Mouse (Mus musculus) liver, embryonic 12.5 days (tissue): Measurements from ENCODE around the gene Mtmr11. TPM values are rescaled to one million over a fixed set of nuclear protein-coding genes. Genes with fewer than 3 reads are reported as not detected.
A peak's percentile ranks its signal among the peaks of the same experiment; 100 is the strongest.
"Not testable (repeated sequence)": the region's sequence is repeated elsewhere in the genome, so short reads cannot be mapped to it uniquely, and the experiment has no call there.

Experiments used
- ATAC-seq: fragments of 200-750 bp; cut with Nextera tagmentation; 2 replicates; pipeline ENCODE4 v1.8.0; 2017; ENCODE audit warnings: moderate number of reproducible peaks, mild to moderate bottlenecking, moderate library complexity
- H3K27ac ChIP-seq: fragments of 300-500 bp; sonication (generic); 2 replicates; pipeline ENCODE4 v1.5.1; 2016; ENCODE audit warnings: mild to moderate bottlenecking
- H3K27me3 ChIP-seq: fragments of 300-500 bp; sonication (generic); replicated peaks from 2 replicates; pipeline ENCODE4 v1.6.1; 2016; ENCODE audit warnings: mild to moderate bottlenecking, moderate library complexity
- H3K36me3 ChIP-seq: fragments of 300-500 bp; sonication (generic); 2 replicates; pipeline ENCODE4 v1.6.1; 2016; ENCODE audit warnings: mild to moderate bottlenecking, moderate library complexity
- H3K4me1 ChIP-seq: fragments of 300-500 bp; sonication (generic); 2 replicates; pipeline ENCODE4 v1.6.1; 2016
- H3K4me2 ChIP-seq: fragments of 300-500 bp; sonication (generic); 2 replicates; pipeline ENCODE4 v1.6.1; 2016; ENCODE audit warnings: mild to moderate bottlenecking, moderate library complexity
- H3K4me3 ChIP-seq: fragments of 300-500 bp; sonication (generic); 2 replicates; pipeline ENCODE4 v1.5.1; 2016; ENCODE audit warnings: mild to moderate bottlenecking, moderate library complexity
- H3K9ac ChIP-seq: fragments of 300-500 bp; sonication (generic); 2 replicates; pipeline ENCODE4 v1.6.1; 2016; ENCODE audit warnings: mild to moderate bottlenecking, moderate library complexity
- H3K9me3 ChIP-seq: fragments of 300-500 bp; sonication (generic); replicated peaks from 2 replicates; pipeline ENCODE4 v1.6.1; 2016; ENCODE audit warnings: mild to moderate bottlenecking, moderate library complexity
- WGBS: fragments of 180-500 bp; shearing (Covaris S2); methylation state at CpG from one replicate; pipeline ENCODE4 v1.1.7; 2016; ENCODE audit not compliant: insufficient replicate concordance; 5-methylcytosine and 5-hydroxymethylcytosine counted together
- polyA plus RNA-seq: library from polyadenylated mRNA; unstranded; fragments of >200 nt; fragmentation: Nextera tagmentation; extraction: Ambion mirVana; gene quantifications from 2 replicates; pipeline ENCODE4 v1.2.1, GENCODE M21; 2016

The Mtmr11 gene
- polyA plus RNA-seq, 1 experiment from 2014 or later = 2.4 TPM

DNA sequence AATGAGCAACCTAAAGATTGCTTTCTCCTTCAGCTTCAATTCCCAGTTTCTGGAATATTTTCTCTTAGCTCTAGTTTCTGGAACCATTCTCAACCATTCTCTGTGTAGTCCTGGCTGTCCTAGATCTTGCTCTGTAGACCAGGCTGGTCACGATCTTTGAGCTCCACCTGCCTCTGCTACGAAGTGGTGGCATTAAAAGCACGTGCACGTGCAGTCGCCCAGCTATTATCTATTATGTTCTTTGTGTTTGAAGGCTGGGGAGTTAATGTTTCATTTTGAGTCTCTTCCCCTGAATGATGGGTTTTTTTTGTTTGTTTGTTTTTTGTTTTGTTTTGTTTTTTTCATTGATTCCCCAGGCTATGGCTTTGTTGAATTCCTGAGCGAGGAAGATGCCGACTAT, 11.4 kb downstream of the Mtmr11 start:
- peak overlapping the region; percentile 95 for H3K27ac ChIP-seq
- no peaks in the 10 kb centered on the region for H3K27me3 ChIP-seq
- H3K36me3 ChIP-seq = peaks cover 58% of the 10 kb centered on the region
- peak overlapping the region; percentile 93 for H3K9ac ChIP-seq
- peaks cover 44% of the 10 kb centered on the region for H3K4me1 ChIP-seq
- no peak for ATAC-seq
- peak overlapping the region; percentile 91 for H3K4me2 ChIP-seq
- H3K9me3 ChIP-seq = no peaks in the 10 kb centered on the region
- WGBS = 20% methylated on average over 7 of the region's 7 CpGs
- H3K4me3 ChIP-seq = peak overlapping the region; percentile 83

GRCm38 (mm10) chr3:96174042-96174441, 12.2 kb downstream of the Mtmr11 start:
- not testable (repeated sequence) for H3K9me3 ChIP-seq, H3K27me3 ChIP-seq, ATAC-seq
- Histone ChIP-seq H3K9ac (peak overlapping the region; percentile 93), H3K4me2 (peak overlapping the region; percentile 91), H3K4me1 (peaks cover 44% of the 10 kb centered on the region), H3K4me3 (peak overlapping the region; percentile 83), H3K27ac (0 out of 2 replicates have a peak overlapping the region, but pooled peaks have one; percentile 14), H3K36me3 (peaks cover 65% of the 10 kb centered on the region)
- 84% methylated on average over 4 of the region's 4 CpGs for WGBS

GRCm38 (mm10) chr3:96175251-96175650, 13.4 kb downstream of the Mtmr11 start:
- H3K9me3 ChIP-seq = no peaks in the 10 kb centered on the region
- ATAC-seq = no peak
- no peak overlapping the region for H3K27ac ChIP-seq
- 86% methylated on average over 6 of the region's 6 CpGs for WGBS
- no peak overlapping the region for H3K9ac ChIP-seq
- peaks cover 46% of the 10 kb centered on the region for H3K4me1 ChIP-seq
- no peak overlapping the region for H3K4me3 ChIP-seq
- peak overlapping the region; percentile 91; the same call in 1 of the 2 replicates for H3K4me2 ChIP-seq
- peaks cover 58% of the 10 kb centered on the region for H3K36me3 ChIP-seq
- H3K27me3 ChIP-seq = 0 out of 2 replicates have a peak, but pooled peaks cover under 1% of the 10 kb centered on the region

GRCm38 (mm10) chr3:96178427-96178826, 16.6 kb downstream of the Mtmr11 start:
- Histone ChIP-seq H3K9ac (no peak overlapping the region), H3K27ac (no peak overlapping the region), H3K27me3 (peaks cover 28% of the 10 kb centered on the region), H3K9me3 (no peaks in the 10 kb centered on the region), H3K4me3 (no peak overlapping the region), H3K4me2 (no peak overlapping the region), H3K4me1 (peaks cover 53% of the 10 kb centered on the region), H3K36me3 (peaks cover 53% of the 10 kb centered on the region)
- ATAC-seq = no peak
- 76% methylated on average over 4 of the region's 4 CpGs for WGBS

DNA sequence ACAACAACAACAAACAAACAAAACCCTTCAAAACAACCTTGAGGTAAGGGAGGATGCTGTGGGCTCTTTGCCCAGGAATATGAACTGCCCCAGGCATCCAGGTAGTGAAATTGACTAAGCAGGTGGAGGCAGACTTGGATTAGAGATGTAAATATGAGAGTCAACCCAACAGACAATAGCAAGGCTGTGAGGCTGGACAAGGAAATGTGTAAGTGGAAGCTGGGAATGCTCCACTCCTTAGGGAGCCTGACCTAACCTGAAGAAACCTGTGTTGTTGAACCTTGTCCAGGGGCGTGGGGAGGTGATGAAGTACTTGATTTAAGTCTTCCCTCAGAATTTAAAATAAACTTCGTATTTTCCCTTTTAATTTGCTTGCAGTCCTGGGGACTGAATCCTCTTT, 17.1 kb downstream of the Mtmr11 start:
- no peak for ATAC-seq
- peaks cover 28% of the 10 kb centered on the region for H3K27me3 ChIP-seq
- 72% methylated on average over 2 of the region's 2 CpGs for WGBS

GRCm38 (mm10) chr3:96179531-96179930, 17.7 kb downstream of the Mtmr11 start:
- no peak for ATAC-seq
- WGBS = 74% methylated on average over 4 of the region's 4 CpGs

More for the DNA sequence above, 17.1 kb downstream of the Mtmr11 start:
- Histone ChIP-seq H3K36me3 (peaks cover 48% of the 10 kb centered on the region), H3K4me1 (peaks cover 48% of the 10 kb centered on the region), H3K4me2 (no peak overlapping the region), H3K4me3 (no peak overlapping the region), H3K9me3 (no peaks in the 10 kb centered on the region), H3K9ac (no peak overlapping the region), H3K27ac (no peak overlapping the region)

DNA sequence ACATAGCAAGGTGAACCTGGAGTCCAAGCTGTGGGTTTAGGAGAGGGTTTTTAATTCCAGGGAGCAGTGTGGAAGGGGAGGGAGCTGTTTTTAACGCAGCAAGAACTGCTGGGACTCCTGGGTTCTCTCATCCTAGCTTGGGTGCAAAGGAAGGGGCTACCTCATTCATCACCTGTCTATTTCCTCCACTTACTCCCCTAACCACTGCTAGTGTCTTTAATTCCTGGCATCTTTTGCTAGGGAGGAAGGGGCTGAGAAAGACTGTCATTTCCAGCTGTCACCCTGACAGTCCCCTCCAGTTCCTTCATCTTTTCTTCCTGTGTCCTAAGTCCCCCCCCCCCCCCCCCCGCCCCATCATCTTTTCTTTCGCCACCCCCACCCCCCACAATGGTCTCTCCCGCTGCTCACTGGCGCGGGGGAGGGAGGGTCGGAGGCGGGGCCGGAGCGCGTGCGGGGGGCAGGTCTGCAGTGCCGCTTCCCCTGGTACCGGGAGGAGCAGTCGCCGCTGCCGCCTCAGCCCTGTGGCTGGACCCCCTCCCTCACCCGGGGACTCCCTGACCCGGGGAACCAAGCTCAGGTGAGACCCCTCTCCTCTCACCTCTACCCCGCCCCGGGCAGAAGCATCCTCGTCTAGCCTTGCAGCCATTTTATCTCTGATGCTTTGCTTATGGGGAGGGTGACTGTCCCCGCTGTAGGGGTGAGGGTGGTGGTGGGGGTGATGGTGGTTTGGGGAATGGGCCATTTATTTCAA, 19.1 kb downstream of the Mtmr11 start, which contains the start of gene Sv2a:
Gene Sv2a, plus strand, starts transcription at position 425 of the 751 bp plus-strand sequence.
- Histone ChIP-seq H3K27ac (no peak within 1 kb of the TSS), H3K4me3 (peak within 1 kb of the TSS; percentile 52), H3K4me1 (peaks cover 33% of the 10 kb centered on the region), H3K4me2 (peak within 1 kb of the TSS; percentile 76), H3K27me3 (peaks cover 40% of the 10 kb centered on the region), H3K9ac (peak within 1 kb of the TSS; percentile 61), H3K9me3 (no peaks in the 10 kb centered on the region), H3K36me3 (peaks cover 28% of the 10 kb centered on the region)
- WGBS = 3% methylated on average over 15 of the region's 23 CpGs
- no peak for ATAC-seq

More at GRCm38 (mm10) chr3:96179531-96179930, 17.7 kb downstream of the Mtmr11 start:
- Histone ChIP-seq H3K9me3 (no peaks in the 10 kb centered on the region), H3K27ac (no peak overlapping the region), H3K9ac (no peak overlapping the region), H3K36me3 (peaks cover 42% of the 10 kb centered on the region), H3K4me3 (no peak overlapping the region), H3K4me1 (peaks cover 42% of the 10 kb centered on the region), H3K4me2 (no peak overlapping the region), H3K27me3 (peaks cover 28% of the 10 kb centered on the region)

GRCm38 (mm10) chr3:96181510-96182381, 19.9 kb downstream of the Mtmr11 start:
- Histone ChIP-seq H3K9ac (peak overlapping the region; percentile 24; the same call in 1 of the 2 replicates), H3K4me2 (peak overlapping the region; percentile 76), H3K27me3 (peaks cover 40% of the 10 kb centered on the region), H3K27ac (no peak overlapping the region), H3K9me3 (no peaks in the 10 kb centered on the region), H3K4me1 (peaks cover 26% of the 10 kb centered on the region), H3K4me3 (0 out of 2 replicates have a peak overlapping the region, but pooled peaks have one; percentile 52), H3K36me3 (peaks cover 20% of the 10 kb centered on the region)
- no peak for ATAC-seq
- 46% methylated on average over 12 of the region's 12 CpGs for WGBS

- H3K9ac ChIP-seq = no peak overlapping the region
- H3K27ac ChIP-seq = no peak overlapping the region
- no peak for ATAC-seq
- peaks cover 26% of the 10 kb centered on the region for H3K4me1 ChIP-seq
- H3K4me2 ChIP-seq = 0 out of 2 replicates have a peak overlapping the region, but pooled peaks have one; percentile 76
- WGBS = 27% methylated on average over 4 of the region's 4 CpGs
- H3K36me3 ChIP-seq = peaks cover 15% of the 10 kb centered on the region
- H3K27me3 ChIP-seq = peaks cover 40% of the 10 kb centered on the region
- H3K9me3 ChIP-seq = no peaks in the 10 kb centered on the region
- no peak overlapping the region for H3K4me3 ChIP-seq
Observed at GRCm38 (mm10) chr3:96182382-96182776, 20.6 kb downstream of the Mtmr11 start.

DNA sequence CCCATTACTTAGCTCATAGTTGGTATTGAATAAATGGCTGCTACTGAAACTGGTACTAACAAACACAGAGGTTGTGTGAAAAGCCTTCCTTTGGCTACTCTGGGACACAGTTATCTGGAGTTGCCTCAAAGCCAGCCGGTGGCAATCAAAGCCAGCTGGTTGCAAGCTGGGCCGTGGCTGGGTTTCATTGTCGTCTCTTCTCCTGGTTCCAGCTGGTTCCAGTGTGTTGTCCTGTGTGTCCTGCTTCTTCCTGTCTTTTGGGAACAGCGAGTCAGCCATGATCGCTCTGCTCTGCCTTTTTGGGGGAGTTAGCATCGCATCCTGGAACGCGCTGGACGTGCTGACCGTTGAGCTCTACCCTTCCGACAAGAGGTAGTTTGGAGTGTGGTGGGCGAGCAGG, 31.2 kb downstream of the Mtmr11 start:
- Histone ChIP-seq H3K4me2 (no peak overlapping the region), H3K9me3 (0 out of 2 replicates have a peak, but pooled peaks cover 5% of the 10 kb centered on the region), H3K36me3 (peaks cover 6% of the 10 kb centered on the region; the same call in 1 of the 2 replicates), H3K4me3 (no peak overlapping the region), H3K4me1 (peaks cover 15% of the 10 kb centered on the region), H3K9ac (no peak overlapping the region), H3K27me3 (peaks cover 22% of the 10 kb centered on the region), H3K27ac (no peak overlapping the region)
- no peak for ATAC-seq
- 53% methylated on average over 12 of the region's 12 CpGs for WGBS

DNA sequence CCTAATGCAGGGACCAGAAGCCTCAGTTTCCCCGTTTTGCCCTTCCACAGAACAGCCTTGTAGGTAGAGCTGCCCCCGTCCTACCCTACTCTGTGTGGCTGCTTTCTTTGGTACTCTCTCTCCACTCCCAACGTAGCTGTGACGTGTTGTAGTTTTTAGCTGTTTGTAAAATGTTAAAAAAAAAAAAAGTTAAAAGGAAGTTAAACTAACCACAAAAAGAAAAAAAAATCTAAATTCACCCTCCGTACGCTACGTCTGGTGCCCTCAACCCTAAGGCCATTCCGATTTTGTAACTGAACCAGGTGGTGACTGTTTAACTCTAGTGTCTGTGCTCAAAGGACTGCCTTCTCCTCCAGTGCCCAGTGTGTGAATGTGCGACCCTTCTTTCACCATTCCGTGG, 33.2 kb downstream of the Mtmr11 start:
- peaks cover 6% of the 10 kb centered on the region; the same call in 1 of the 2 replicates for H3K36me3 ChIP-seq
- no peak overlapping the region for H3K27ac ChIP-seq
- no peak overlapping the region for H3K9ac ChIP-seq
- no peak overlapping the region for H3K4me3 ChIP-seq
- H3K4me2 ChIP-seq = no peak overlapping the region
- WGBS = 63% methylated on average over 10 of the region's 10 CpGs
- ATAC-seq = no peak
- H3K4me1 ChIP-seq = peaks cover 32% of the 10 kb centered on the region
- H3K9me3 ChIP-seq = 0 out of 2 replicates have a peak, but pooled peaks cover 5% of the 10 kb centered on the region
- H3K27me3 ChIP-seq = peaks cover 12% of the 10 kb centered on the region; the same call in 1 of the 2 replicates
